Mouse (Mus musculus) cerebellum, adult 2 months (tissue): ENCODE measurements at regions not wholly inside any gene's neighbourhood (a gene's known extent, or its start where the extent isn't known, plus 50 kb on each side); places are given as distances from the start of the nearest gene placed in this dataset.

Experiments used
- CTCF ChIP-seq: fragments of 200-500 bp; IDR thresholded peaks from 2 replicates; pipeline ENCODE4 v1.5.1; 2011; ENCODE audit warnings: low read depth, mild to moderate bottlenecking, control low read depth, low read length, moderate library complexity, borderline replicate concordance; ENCODE audit not compliant: insufficient read depth
- POLR2A ChIP-seq: fragments of 200-500 bp; IDR thresholded peaks from 2 replicates; pipeline ENCODE4 v1.6.1; 2011; ENCODE audit warnings: low read length, control low read depth, borderline replicate concordance; ENCODE audit not compliant: insufficient read depth

GRCm38 (mm10) chr1:14631994-14632393, 1461.1 kb downstream of the 4930444P10Rik start:
- TF ChIP-seq CTCF (no peak), POLR2A (no peak)
